Mouse (Mus musculus) G1E-ER4 (cell line): ENCODE results near the gene Tom1l2. TPM values are rescaled to one million over a fixed set of nuclear protein-coding genes. Genes with fewer than 3 reads are reported as not detected.

Experiments used
- GATA1 ChIP-seq: IDR thresholded peaks from one replicate; pipeline ENCODE4 v1.8.0; 2012; ENCODE audit warnings: low read length, inconsistent platforms
- polyA plus RNA-seq: library from polyadenylated mRNA; stranded (reverse); fragments of >175 nt; gene quantifications from 2 replicates; pipeline ENCODE4 v1.2.3, GENCODE M21; 2012

Tom1l2 gene
- polyA plus RNA-seq, 1 experiment: 38.0 TPM

DNA sequence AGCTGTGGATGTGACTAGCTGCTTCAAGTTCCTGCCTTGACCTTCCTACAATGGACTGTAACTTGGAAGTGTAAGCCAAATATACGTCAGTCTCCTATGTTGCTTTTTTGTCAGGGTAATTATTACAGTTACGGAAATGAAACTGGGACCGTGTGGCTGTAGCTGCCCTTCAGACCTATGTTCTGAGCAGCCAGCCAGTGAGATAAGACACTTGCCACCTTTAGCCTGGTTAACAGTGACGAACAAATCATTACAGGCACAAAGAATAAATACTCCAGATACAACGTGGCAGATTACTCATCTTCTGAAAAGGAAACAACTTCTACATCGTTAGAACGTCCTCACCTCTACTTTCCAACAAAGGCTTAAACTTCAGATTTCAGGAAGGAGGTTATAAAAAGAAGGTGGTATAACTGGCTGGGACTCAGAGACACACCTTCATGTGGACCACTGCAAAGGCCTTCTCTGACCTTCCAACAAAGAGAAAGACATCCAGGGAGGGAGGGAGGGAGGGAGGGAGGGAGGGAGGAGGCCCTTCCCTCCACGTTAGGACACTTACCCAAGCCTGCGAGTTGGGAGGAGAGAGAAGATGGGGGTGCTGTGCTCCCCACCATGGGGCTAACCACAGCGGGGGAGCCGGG lies 108.1 kb downstream of the Tom1l2 start:
- TF ChIP-seq GATA1: no peak

DNA sequence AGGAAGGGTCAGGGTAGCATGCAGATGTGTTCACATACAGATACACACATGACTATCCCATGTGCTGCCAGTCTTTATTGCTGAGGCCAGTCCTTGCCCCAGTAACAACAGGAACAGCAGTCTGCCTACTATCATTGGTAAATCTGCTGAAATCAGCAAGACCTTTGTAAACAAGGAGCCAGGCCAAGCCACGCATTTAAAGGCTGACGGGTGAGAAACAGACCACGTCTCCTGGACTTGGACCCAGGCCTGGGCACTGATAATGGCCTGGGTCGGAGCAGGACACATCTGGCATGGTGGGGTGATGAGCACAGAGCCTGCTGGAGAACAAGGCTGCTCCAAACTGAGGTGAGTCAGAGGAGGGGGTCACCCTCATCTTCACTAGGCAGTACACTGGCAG lies 112.2 kb downstream of the Tom1l2 start:
- no peak for TF ChIP-seq GATA1

DNA sequence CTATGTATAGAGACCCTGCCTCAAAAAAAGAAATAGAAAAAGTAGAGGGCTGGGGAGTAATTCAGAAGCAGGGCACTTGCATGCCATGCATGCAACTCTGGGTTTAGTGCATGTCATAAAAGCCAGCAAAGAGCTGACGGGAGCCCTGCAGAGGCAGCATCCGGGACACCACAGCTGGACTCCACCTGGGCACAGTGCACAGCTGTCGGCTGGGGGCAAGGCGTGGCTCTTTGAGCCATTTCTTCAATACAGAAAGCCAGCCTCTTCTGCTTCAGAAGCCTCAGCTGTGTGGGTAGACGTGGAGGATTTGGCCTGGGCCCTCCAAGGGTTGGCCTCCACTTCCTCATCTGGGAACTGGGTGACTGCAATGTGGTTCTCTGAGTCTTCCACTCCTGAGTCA lies 117.4 kb downstream of the Tom1l2 start:
- no peak for TF ChIP-seq GATA1

DNA sequence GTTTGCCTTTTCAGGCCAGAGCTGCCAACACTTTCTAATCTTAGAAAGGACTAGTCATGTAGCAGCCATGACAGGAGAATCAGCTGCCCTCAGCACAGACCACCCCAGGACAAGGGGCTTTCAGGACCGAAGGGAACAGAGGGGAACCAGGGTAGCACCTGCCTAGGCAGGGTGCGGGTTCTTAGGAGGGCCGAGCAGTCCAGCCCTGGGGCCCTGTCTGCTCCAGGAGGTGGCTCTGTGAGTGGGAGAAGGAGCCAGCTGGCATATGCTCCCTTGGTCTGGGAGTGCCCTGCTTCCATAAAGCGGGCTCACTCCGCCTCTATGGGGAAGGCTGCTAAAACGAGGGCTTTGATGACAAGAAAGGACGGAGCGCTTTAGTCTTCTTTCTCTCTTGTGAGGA lies 119.5 kb downstream of the Tom1l2 start:
- TF ChIP-seq GATA1: no peak

DNA sequence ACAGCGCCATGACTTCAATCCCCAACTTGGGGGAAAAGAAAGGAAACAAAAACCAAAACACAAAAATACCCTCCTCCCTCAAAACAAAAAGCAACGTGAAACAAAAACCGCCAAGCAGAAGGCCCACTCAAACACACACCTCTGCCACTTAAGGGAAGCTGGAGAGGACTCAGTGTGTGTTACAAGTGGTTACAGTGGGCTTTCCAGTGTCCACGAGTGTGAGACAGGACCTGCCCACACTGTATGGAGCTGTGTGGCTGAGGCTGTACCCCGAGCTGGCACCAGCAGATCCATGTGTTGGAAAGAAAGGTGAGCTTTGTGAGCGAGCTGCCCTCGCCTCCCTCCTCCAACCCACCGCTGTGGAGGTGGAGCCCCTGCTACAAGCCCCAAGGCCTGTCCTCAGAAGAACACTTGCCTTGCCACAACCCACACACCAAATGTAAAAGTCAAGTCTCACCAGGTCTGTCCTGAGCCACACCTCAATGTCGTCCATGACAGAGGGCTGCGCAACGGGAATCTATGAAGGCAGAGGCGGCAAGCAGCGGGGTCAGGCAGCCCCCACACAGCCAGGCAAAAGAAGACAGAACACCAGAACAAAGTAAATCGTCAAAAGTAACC lies 120.2 kb downstream of the Tom1l2 start:
- no peak for TF ChIP-seq GATA1

DNA sequence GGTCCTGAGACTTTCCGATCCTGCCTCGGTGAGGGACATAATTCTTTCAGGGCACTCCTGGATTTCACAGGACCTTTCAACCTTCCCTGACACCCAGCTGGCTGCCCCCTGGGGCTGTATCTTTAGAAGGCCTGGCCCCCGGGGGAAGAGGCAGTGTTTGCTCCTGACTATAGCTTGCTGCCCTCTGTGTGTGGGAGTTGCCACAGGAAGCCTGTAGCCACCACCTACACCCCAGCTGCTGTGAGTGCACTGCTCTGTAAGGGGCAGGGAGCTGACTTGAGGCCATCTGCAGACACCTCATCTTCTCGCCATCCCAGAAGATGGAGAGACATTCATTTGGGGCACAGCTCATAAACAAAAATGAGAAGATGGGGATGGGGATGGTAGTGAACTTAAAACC lies 120.8 kb downstream of the Tom1l2 start:
- TF ChIP-seq GATA1: no peak

DNA sequence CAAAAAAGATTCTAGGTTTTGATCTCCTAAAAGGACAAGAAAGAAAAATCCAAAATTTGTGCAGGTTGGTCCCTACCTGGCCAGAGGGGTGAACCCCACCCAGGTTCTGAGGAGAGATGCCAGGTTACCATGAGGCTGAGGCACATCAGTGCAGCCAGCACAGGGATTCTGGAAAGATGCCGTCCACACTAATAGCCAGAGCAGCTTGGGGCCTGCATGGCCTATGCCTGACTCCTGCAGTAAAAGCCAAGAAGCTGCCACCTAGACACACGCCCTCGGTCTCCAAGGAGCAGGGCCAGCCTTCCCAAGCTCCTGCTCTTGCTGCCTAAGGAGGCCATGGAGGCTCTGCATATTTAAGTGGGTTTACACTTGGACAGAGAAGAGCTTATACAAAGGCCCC lies 121.4 kb downstream of the Tom1l2 start:
- TF ChIP-seq GATA1: no peak

DNA sequence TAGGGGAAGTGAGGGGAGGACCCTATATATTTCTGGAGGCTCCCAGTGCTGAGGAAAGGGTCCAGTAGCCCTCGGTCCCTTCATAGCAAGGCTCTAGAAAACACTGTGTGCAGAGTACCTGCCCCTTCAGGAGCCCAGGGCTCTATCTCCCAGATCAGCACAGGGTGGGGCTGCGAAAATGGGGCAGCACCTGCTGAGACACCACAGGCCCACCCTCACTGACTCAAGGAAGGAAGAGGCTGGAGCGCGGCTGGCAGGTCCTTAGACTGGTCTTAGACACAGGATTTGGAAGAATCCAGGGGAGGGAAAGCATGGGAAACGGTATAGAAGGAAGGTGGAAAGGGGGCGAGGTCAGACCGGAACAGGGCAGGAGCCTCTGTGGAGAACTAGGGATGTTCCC lies 122.2 kb downstream of the Tom1l2 start:
- TF ChIP-seq GATA1: no peak

DNA sequence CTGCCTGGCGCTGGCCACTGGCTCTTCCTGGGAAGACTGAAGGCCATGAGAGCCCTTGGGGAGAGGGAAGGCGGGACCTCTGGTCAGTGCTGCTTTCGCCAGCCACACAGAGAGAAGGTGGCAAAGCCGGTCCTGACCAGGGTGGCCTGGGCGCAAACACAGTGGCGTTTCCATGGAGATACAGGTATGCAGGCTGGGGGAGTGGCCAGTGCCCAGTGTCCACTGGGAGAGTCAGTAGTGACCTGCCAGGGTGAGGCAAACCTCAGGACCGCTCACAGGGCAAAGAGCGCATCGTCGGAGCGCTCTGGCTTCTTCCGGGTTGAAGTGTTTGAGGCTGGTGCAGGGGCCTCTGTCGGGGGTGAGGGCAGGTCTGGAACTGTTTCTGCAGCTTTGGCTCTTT lies 122.9 kb downstream of the Tom1l2 start:
- TF ChIP-seq GATA1: no peak

DNA sequence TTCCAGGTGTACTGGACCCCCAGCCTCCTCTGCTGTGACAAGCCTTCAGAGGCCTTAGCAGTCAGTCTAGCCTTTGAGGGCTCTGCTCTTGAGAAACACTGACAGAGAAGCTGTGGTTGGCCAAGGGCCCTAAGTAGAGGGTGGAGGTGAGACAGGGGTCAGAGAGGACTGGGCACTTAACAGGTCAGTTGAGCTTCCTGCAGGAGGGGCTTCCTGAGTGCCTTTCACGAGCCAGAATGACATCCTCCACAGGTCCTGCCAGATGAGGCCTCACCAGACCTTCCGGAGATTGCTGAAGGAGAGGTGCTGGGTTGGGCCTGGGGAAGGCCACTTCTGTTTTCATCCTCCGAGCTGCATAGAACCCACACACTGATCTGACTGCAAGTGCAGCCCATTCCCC lies 124.2 kb downstream of the Tom1l2 start:
- no peak for TF ChIP-seq GATA1

DNA sequence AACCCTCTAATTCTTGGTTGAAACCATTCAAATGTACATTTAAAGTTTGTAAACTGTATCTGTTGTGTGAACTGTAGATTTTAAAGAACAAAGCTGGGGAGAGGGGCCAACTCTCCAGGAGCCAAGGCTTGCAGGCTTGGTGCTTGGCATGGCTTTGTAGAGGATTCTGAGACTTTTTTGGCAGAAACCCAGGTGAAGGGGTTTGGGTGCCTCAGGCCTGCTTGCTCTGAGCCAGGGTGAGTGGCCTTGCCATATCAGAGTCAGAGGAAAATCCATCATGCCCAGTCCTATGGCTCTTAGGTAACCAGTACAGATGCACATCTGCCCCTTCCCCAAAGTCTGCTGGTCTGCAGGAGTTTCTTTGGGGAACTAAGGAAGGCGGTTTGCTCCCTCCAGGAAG lies 126.8 kb downstream of the Tom1l2 start:
- no peak for TF ChIP-seq GATA1

DNA sequence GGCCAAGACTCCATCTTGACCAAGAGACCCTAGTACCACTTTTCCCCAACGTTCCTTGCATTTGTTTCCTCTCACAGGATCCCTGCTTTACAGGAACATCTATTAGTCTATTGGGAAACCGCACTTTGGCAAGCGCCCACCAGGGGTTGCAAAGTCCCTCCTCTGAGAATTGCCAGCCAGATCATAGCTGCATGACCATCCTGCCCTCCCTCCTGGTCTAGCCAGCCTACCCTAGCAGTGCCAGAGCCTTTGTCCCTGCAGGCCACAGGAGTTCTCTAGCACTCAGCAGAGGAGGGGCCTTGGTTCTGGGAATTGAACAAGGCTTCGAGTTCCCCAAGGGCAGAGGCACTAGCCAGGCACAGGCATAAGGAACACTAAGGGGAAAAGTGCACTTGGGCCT lies 128.0 kb downstream of the Tom1l2 start:
- no peak for TF ChIP-seq GATA1

DNA sequence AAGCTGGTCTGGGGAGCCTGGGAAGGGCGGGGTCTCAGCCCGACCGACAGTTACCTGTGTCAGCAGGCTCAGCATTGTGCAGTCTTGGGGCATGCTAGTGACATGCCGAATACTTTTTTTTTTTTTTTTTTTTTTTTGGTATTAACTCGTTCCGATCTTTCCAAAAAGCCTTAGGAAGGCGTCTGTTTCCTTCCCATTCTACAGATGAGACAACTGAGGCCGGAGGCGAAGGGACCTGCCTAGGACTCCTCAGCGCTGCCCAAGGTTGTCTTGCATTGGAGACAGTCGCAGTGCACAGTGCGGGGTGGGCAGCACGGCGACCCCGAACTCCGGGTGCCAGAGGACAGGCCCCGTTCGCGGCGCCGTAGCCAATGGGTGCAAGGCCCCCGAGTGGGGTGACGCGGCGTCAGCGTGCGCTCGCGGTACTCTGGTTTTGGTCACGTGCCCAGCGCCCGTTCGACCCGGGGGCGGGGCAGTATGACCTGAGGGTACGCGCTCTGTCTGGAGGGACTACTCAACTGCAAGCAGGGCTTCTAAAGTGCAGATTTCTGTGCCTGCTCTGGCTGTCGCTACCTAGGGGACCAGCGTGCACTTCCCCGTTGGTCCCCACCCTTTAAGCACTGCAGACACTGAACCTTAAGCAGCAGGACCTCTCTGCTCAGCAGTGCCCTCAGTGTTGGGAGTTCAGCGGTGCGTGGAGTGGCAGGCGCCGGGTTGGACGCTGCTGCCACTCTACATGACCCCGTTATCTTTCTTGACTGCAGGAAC lies 130.1 kb downstream of the Tom1l2 start, which contains the start of gene Srebf1:
Gene Srebf1 (minus strand): TSS at position 113 of the 768 bp plus-strand sequence.
- TF ChIP-seq GATA1: no peak

DNA sequence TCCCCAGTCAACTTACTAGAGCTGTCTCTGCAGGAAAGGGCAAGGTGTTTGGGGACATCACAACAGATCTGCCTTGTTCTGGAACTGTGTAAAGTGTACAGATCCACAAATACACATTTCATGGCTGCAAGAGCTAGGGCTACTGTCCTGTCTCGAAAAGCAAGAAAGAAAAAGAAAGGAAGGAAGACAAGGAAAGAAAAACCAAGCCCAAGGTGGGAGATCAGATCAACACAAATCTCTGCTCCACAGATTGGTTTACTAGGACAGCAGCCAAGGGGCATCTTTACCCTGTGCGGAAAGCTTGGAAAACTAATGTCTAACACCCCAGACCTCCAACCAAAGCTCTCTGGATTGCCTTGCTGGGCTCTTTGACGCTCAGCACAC lies 130.6 kb downstream of the Tom1l2 start:
- TF ChIP-seq GATA1: no peak

DNA sequence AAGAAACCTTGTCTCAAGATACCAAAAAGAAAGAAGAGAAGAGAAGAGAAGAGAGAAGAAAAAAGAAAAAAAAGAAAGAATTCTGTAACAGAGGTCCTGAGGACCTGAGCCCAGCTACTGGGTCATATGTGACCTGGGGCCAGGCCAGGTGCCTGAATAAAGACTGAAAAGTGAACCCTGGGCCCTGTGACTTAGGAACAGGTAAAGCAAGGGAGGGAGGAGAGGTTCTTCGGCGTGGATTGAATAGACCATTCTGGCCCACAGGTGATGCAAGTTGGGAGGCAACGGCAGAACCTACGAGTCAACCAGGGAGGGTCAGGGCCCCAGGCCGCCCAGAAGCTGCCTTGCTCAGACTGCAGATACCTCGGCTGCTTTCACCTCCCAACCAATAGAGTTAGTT lies 131.3 kb downstream of the Tom1l2 start:
- no peak for TF ChIP-seq GATA1

DNA sequence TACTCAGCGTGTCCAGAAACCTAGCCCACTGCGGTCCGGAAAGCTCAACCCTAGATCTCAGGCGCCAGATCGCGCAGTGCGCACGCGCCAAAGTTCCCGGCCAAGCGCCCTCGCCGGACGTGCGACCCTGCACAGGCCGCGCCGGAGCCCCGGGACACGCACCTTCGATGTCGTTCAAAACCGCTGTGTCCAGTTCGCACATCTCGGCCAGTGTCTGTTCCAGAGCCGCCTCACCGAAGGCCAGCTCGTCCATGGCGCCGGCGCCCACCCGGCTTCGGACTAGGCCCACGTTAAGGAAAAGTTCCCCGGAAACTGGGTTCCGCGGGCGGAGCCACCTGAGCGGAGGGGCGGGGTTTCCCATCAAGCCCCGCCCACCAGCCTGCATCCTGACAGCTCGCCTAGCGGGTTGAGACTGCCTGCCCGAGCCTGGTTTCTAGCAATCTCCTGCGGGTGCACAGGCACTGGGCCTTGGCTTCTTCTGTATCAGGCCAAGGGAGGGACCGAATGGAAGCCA lies 132.4 kb downstream of the Tom1l2 start:
- TF ChIP-seq GATA1: no peak
